Mouse (Mus musculus): Measurements from ENCODE around the gene Dars2.

DNA sequence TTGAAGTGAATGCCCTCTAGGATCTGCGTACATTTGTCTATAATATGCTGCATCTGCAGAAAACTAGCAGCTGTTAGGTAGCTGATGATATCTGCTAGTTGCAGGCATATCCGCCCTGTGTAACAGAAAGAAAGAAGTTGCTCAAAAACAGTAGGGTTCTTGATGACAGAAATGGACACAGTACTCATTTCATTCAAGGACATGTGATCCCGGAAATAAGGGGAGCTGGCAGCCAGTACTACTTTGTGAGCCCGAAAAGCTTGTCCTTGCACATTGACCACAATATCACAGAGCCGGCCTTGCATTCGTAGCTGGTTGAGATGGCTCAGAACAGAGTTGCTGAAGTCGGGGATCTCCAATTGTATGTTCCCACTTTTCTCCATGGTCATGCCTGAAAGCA, 38.1 kb downstream of the Dars2 start:
- no peak for TF ChIP-seq POLR2A (IDR thresholded peaks at IDR 0.05; ENCODE audit: insufficient read depth, low read length)
- no peak for TF ChIP-seq CTCF (IDR thresholded peaks at IDR 0.05; ENCODE audit: low read depth, low read length)
